Mouse (Mus musculus) monocyte, adult 5-6 weeks (primary cell): ENCODE data around the gene Rps16. TPM values are rescaled to one million over a fixed set of nuclear protein-coding genes. Genes with fewer than 3 reads are reported as not detected.

ENCODE experiments used
- ATAC-seq: fragments of 153-309, 156-312 bp; replicated peaks from 2 replicates; pipeline ENCODE4 v1.8.0; 2017; ENCODE audit warnings: mild to moderate bottlenecking; ENCODE audit not compliant: low TSS enrichment, insufficient number of reproducible peaks, severe bottlenecking, poor library complexity, low FRiP score
- total RNA-seq: library from RNA; stranded (forward); fragments of 200-1000, 200-491, 200-594 nt; gene quantifications from 3 replicates; pipeline ENCODE4 v1.2.3, GENCODE M21; 2017

Gene Rps16
- total RNA-seq, 1 experiment from 2014 or later = 723 TPM

DNA sequence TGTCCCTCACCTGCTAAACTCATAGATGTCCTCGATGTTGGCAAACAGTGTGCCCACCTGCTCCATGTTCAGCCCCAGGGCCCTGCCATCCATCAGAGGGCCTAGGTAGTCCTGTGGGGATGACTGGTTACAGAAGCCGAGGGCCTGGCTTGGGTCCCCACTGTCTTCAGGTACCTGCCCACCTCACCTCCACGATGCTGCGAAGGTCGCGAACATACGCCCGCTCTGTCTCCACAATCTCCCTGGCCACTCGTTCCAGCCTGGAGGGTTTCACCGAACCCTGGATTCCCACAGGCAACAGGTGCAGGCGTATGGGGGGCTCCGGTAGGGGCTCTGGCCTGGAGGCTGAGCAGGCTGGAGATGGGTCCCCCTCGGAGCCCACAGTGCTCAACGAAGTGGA is 19.6 kb downstream of the Rps16 start:
- ATAC-seq = no peak

DNA sequence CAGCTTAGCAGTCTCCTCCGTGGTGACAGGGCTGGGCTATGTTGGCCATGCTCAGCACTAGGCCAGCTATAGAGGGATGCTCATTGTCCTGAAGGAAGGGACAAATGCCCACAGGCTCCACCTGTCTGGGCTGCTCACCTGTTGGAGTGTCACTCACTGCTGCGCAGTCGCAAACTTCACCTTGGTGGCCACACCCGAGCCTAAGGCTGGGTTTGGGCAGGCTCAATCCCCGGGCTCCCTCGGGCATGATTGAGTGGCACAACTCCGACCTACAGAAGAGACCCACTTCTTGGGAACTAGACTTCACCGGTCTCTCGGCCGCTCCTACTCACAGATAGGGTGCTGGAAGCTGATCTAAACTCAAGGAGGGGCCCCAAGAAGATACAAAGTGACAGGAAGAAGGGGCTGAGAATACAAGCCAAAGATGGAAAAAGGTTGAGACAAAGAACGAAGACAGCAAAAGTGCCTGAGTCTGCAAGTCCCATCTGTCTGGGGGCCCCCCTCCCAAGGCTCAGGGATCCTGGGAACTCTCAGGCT is 20.6 kb downstream of the Rps16 start:
- no peak for ATAC-seq

DNA sequence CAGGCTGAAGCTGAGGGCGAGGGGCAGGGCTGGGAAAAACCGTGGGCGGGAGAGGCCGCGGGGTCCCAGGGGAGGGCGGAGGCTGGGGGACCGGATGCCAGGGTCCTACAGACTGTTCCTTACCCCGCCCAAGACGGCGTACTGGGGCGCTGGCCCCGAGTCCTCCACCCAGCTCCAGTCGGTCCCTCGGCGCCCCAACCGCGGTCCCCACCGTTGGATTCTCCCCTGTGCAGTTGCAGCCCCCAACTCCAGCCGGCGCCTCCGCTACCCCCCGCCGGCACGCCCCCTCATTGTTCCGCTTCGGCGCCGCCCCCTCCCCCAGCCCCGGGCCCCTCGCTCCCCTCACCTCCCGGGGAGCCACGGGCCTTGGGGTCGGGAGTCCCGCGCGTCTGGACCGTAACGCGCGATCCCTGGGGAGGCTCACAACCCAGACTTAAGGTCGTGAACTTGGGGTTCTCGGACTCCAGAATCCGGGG is 21.1 kb downstream of the Rps16 start:
- ATAC-seq = no peak

DNA sequence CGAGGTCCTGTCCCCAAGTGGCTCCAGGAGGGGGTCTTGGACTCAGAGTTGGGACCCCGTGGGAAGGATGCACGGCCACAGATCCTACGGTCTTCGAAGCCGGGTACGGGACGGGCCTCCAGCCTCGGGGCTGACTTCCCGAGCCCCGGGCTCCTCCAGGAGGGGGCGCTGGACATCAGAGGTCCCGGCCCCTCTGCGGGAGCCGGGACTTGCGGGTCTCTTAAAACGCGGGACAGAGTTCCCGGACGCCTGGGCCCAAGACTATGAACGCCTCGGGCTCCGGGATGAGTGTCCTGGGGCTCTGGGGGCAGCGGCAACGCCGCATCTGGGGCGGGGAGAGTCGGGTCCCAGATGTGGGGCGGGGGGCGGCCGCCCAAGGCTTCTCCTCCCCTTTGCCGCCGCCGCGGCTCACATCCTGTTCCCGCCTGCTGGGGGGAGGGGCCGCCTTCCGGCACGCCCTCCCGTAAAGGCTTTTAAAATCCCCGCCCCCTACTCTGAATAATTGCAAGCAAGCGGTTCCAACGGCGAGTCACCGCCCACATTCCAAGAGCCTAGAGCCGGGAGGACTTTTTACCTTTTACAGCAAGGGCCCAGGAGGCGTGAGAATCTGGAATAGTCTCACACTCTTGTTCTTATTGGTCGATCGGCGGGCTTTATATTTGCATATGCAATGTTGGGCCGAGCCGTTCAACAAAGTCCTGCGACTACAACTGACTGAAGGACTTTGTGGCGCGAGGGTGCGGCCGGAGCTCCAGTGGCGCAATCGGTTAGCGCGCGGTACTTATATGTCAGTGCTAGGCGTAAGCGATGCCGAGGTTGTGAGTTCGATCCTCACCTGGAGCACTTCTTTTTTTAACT is 22.0 kb downstream of the Rps16 start, which contains the start of gene Plekhg2:
TSS of gene Plekhg2 (minus strand) at position 349 of the 858 bp plus-strand sequence.
- peak; percentile 47 for ATAC-seq

DNA sequence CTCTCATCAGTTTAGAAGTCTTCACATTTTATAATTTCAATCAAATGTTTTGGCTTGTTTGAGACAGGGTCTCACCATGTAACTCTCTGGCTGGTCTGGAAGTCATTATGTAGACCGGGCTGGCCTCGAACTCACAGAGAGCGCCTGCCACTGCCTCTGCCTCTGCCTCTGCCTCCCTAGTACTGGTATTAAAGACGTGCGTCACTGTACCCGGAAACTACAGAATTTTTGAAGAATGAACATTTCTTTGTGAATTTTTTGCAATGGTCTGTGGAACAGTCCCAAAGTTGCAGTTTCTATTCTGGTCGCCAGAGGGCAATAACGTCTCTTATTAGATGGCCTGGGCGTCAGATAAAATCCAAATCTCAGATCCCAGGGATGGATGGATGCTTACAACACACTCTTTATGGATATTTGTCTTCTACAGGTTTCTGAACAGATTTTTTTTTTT is 22.7 kb downstream of the Rps16 start:
- ATAC-seq = no peak

DNA sequence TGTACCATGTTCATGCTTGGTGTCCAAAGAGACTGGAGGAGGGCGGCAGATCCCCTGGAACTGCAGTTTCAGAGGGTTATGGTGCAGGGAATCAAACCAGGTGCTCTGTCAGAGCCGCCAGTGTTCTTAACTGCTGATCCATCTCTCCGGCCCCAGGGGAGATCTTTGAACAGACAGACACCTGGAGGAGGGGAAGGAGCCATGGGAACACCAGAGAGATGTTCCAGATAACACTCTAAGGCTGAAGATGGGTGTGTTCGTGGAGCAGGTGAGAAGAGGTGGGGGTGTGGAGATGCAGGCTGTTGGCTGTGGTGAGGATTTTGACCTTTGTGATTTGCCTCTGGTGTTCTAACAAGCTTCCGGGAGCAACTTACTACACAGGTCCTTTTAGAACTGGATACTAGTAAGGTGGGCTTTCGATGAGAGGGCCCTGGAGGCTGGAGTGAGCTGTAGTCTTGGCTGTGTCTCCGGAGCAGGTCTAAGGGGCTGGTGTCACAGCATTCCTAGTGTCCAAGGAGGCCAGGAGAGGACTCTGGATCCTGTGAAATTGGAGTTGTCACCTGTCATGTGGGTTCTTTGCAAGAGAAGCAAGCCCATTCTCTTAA is 23.5 kb downstream of the Rps16 start:
- no peak for ATAC-seq

DNA sequence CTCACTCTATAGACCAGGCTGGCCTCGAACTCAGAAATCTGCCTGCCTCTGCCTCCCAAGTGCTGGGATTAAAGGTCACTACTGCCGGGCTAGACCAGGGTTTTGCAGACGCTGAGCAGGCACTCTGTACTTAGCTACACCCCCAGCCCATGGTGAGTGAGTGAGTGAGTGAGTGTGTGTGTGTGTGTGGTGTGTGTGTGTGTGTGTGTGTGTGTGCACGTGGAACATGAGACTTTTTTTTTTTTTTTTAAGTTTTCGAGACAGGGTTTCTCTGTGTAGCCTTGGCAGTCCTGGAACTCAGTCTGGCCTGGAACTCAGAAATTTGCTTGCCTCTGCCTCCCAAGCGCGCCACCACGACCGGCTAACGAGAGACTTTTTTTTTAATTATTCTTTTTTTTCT is 24.2 kb downstream of the Rps16 start:
- no peak for ATAC-seq

DNA sequence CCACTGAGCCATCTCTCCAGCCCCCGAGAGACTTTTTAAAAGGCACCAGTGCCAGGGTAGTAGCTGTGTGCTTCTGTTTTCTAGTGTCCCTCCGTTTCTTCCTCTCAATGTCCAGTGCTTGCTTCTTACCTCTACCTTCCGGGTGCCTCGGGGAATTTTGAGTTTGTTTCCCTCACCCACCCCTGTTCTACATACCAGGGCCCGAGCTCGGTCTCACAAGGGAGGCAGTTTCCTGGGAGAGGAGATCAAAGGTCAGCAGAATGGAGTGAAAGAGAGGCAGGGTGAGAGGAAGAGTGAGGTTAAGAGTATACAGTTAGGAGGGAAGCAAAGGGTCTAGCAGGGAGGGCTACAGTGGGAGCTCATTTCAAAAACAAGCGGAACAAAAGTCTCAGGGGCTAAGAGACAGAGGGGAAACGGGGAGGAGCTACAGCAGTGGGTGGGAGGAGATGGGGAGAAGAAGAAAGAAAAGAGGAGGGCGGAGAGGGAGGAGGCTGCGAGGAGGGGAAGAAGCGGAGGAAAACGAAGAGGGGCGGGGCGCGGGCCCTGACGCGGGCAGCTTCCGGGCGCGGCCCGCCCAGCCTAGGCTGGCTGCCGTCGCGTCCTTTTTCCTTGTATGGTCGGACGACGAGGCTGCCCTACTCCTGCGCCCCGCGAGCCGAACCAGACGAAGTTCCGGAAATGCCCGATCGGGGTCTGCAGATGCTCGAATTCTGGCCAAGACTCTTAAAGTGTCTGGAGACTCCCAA is 24.9 kb downstream of the Rps16 start:
- peak; percentile 14 for ATAC-seq

DNA sequence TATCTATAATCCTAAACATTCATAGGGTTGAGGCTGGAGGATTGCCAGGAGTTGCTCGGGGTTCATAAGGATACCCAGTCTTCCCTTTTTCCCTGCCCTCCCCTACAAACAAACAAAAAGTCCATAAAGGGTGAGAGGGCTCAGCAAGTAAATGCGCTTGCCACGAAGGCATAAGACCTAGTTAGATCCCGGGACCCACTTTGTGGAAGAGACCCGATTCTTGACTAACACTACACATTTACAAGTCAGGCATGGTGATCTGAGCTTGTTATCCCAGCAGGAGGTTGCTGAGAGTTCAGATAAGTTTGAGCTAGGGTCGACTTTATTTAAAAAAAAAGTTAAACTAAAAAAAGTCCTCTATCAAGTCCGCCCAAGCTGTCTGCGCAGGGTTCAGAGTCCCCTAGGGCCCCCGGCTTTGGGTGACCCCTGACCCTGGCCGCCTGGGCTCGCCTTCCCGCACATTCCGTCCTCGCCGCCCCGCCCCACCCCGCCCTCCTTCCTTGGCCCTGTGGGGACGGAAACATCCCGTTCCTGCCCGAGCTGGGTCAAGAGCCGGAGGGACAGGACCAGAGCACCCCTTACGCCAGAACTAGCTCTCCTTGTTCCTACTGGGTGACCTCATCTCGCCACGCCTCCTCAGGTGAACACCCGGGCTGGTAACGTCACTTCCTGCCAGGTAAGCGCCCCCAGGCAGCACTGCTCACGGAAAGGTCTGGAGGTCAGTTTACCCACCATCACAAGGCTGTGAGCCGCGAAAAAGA is 25.7 kb downstream of the Rps16 start:
- no peak for ATAC-seq

DNA sequence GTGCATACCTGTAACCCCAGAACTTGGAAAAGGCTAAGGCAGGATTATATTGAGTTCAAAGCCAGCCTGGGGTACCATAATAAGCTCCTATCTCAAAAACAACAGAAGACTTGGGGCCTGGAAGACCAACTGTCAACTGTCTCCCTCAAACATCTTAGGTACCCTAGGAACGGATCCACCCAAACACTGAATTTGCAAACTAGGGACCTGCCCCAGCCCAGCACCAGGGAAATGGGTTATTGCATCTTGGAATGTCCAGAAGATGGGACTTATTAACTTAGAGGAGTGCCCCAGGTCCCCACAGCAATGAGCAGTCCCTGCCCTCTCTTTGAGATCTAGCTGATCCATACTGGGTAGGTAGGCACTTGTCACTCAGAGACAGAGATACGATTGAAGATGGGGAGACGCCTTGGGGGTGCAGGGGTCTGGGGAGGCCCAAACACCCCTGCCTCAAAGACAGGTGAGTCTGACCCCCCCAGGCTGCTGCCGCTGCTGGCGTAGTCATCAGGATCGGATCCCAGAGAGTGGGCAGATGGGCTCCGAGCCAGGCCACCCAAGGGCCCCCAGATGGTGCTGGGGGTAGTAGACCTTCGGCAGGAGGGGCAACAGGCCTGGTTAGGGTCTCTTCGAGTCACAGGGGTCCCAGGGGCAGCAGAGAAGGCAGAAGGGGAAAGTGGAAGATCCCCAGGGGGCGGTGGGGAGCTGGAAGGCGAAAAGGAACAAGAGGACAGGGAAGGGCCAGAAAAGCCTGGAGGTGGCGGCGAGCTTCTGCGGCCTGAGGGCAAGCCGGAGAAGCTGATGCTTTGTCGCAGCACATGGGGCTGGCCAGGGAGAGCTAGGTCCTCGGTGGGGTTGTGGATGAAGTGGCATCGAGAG is 27.0 kb downstream of the Rps16 start:
- no peak for ATAC-seq

DNA sequence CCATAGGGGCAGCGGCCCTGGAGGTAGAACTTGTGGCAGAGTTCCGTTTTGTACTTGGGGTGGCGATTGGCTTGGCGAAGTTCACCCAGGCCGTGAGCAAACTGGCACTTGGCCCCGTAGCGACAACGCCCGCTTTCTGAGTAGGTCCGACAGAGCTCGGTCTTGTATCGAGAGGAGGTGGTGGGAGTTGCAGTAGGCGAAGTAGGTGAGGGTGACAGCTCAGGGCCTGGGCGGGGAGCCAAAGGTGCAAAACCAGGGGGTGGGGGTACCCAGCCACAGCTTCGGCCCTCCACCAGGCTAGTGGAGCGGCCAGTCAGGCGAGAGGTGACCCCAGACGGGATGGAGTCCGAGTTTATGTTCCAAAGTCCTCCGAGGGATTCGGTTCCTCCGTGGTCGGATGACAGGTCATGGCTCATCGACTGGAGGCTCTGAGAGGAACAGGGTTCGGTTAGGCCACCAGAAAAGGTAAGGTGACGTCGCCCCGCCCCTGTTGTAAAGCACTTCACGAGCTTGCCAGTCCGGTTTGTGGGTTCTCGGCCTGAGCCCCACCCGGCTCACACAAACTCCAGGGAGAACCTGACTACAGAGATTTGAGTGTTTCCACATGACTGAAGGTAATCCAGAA is 27.7 kb downstream of the Rps16 start:
- no peak for ATAC-seq

DNA sequence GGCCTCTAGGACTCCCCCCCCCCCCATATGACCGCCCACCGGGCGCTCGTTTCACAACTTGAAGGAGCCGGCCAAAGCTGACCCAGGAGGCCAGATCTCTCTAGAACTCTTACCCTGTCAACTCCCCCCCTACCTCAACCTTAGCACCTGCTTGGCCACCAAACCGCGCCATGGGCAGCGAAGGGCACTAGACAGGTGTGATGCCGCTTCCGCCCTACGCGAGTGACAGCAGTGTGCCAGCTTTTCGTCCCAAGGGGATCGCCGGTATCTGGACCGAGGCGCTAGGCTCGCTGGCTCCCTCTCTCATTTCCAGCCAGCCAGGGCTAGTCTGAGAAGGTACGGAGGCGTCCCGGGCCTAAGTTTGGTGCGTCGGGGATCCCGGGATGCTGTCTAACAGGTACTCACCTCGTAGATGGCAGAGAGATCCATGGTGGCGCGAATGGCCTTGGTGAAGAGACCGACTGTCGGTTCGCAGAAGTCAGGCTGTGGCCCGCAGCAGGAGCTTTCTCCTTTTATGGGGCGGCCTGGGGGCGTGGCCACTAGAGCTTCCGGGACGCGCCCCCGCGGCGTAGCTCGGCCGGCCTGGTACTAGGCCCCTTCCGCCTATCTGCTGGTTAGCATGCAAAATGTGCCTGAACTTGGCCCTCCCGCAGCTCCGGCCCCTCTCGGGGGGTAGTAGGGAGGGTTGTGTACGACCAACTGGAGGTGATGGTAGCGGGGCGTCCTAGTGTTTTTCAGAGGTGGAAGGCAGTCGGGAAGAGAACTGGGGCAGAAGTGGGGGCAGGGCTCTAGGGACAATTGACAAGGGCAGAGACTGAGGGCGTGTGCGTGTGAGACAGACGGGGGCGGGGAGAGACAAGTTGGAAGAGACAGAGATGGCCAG is 28.6 kb downstream of the Rps16 start:
- ATAC-seq = peak; percentile 10

DNA sequence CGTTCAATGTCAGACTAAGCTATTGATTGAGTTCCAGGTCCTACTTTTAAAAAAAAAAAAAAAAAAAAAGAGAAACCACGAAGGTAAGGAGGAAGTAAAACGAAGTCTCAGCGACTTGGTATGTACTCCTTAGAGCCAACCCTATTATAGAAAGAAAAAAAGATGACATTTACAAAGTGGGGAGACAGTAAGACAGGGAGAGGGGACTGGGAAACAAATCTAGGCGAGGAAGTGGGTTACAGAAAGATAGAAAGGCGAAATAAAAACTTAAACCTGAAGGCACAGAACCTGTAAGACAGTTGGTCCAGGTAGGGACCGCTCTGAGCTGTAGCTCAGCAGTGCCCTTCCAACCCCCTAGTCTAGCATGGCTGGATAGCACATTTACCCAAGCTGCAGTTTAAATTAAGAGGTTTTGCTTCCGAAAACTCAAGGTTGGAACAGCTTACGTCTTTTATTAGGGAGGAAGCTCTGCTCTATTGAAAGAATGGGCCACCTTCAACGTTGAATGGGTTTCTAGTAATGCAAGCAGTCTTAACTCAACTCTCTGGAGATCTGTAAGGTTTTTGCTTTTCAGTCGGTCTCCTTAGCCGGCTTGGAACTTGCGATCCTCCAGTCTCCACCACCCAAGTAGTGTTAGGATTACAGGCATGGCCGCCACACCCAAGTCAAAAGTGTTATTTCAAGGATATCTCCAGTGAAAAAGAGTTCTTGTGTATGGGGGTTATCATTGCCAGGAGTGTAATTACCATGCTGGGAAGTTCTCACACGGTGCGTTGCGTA is 30.0 kb downstream of the Rps16 start, which contains the start of gene Zfp36:
TSS of gene Zfp36 (minus strand) at position 17 of the 780 bp plus-strand sequence.
- ATAC-seq = no peak

DNA sequence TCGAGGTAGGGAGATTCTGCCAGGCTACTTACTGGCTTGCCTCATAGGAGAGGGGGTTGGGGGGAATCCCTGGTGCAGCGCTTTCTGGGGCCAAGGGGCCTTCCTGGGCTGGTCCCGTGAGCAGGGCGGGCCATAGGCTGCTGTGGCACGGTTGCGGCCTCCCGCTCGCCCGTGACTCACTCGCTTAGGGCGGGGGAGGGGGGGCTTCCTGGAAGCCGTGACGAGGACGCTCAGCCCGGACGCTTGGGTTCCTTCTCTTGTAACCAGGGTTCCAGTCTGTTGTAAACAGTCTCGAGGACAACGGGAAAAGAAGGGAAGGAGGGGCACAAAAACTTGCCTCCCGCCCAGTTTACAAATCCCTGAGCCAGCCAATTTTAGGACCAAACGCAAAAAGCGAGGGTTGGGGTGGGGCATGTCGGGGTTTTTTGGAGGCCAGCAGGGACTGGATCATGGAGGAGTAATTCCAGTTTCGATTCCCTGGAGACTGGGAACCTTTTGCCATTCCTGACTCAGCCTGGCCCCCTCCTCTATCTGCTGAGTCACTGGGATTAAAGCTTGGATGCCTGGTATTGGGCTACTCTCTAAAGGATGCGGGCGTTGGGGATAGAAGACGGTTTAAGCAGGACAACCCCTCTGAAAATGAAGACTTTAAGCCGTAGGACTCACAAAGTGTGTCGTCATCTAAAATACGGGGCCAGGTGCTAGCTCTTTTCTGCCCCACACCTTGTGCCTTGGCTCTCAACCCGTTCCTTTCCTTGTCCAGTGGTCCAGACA is 30.8 kb downstream of the Rps16 start:
- ATAC-seq = peak; percentile 8

DNA sequence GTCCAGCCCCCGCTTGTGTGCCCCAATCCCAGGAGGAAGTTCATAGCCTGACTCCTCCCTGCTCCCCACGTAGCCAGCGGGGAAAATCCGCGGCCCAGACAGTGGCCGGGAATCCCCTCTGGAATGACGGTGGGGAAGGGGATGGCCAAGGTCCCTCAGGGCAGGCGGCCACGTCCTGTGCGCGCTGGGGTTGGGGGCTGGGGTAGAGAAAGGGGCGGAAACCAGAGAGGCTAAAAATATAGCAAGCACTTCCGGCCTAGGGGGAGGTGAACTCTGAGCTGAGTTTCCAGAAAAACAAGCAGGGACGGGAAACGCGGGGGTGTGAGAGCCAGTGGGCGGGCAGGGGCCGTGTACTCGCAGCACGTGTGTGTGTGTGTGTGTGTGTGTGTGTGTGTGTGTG is 31.5 kb downstream of the Rps16 start:
- ATAC-seq = peak; percentile 0; the same call in 1 of the 2 replicates
